Mouse (Mus musculus): Measurements from ENCODE around the gene Scn10a. TPM values are rescaled to one million over a fixed set of nuclear protein-coding genes. Genes with fewer than 3 reads are reported as not detected.

The Scn10a gene
- polyA plus RNA-seq, 2 experiments, result 0.10 TPM; not detected in 1

DNA sequence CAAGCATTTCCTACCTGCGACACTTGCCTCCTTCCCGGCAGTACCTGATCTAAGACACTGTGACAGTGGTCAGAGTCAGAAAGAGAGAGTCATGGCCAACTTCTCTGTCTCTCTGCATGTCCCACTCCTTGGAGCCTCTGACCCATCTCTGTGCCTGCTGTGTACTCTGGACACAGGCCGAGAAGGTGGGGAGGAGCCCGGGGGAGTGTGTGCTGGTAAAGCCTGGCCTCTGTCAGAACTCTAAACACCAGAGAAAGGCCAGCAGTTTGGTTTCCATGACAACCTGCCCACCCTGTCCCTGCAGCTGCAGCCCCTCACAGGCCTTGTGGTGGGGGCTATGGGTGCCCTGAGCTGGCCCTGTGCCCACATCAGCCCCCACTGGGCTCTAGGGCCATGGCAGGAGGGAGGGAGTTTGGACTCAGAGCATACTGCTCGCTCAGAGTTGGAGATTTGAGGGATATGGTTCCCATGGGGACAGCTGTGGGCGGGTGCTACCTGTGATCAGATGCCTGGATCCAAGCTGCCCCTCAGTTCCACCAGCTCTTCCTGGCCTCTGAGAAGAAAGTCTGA lies 6.3 kb upstream of the Scn10a start:
- Histone ChIP-seq H3K4me2 (replicated peaks; ENCODE audit: low read depth, low read length, severe bottlenecking) (no peak overlapping the region), H3K9ac (ENCODE audit: low read depth, low read length, severe bottlenecking) (no peak overlapping the region), H3K36me3 (ENCODE audit: control insufficient read depth, insufficient read depth, low read length) (no peaks in the 10 kb centered on the region), H3K4me3 (replicated peaks; ENCODE audit: low read length) (no peak overlapping the region), H3K4me1 (ENCODE audit: control insufficient read depth, insufficient read depth, low read length) (no peaks in the 10 kb centered on the region), H3K9me3 (ENCODE audit: control insufficient read depth, low read length) (no peaks in the 10 kb centered on the region), H3K27ac (replicated peaks; ENCODE audit: low read depth, low read length) (no peak overlapping the region), H3K27me3 (ENCODE audit: control insufficient read depth, insufficient read depth, low read length) (no peaks in the 10 kb centered on the region)
- no peak for ATAC-seq (ENCODE audit: low FRiP score, low read depth)
- DNase-seq (ENCODE audit: low spot score), result no peak
- 59% methylated on average over 6 of the region's 6 CpGs for WGBS
- no peak for TF ChIP-seq POLR2A (IDR thresholded peaks at IDR 0.05; ENCODE audit: borderline replicate concordance, extremely low read depth, insufficient read depth, insufficient read length)

GRCm38 (mm10) chr9:119706700-119707099 lies 12.4 kb downstream of the Scn10a start:
- H3K4me3 ChIP-seq (replicated peaks; ENCODE audit: low read length), result no peak overlapping the region
- H3K9me3 ChIP-seq (ENCODE audit: control insufficient read depth, low read length), result no peaks in the 10 kb centered on the region
- H3K9ac ChIP-seq (ENCODE audit: low read depth, low read length, severe bottlenecking), result no peak overlapping the region
- WGBS, result 10% methylated on average over 6 of the region's 6 CpGs
- no peaks in the 10 kb centered on the region for H3K36me3 ChIP-seq (ENCODE audit: control insufficient read depth, insufficient read depth, low read length)
- H3K27ac ChIP-seq (replicated peaks; ENCODE audit: low read depth, low read length), result no peak overlapping the region
- no peak overlapping the region for H3K4me2 ChIP-seq (replicated peaks; ENCODE audit: low read depth, low read length, severe bottlenecking)
- H3K27me3 ChIP-seq (ENCODE audit: control insufficient read depth, insufficient read depth, low read length), result no peaks in the 10 kb centered on the region
- peak; percentile 85 for DNase-seq (ENCODE audit: low spot score)
- no peaks in the 10 kb centered on the region for H3K4me1 ChIP-seq (ENCODE audit: control insufficient read depth, insufficient read depth, low read length)
- ATAC-seq (ENCODE audit: low FRiP score, low read depth), result peak; percentile 65; the same call in 1 of the 2 replicates
- TF ChIP-seq POLR2A (IDR thresholded peaks at IDR 0.05; ENCODE audit: borderline replicate concordance, extremely low read depth, insufficient read depth, insufficient read length), result no peak

DNA sequence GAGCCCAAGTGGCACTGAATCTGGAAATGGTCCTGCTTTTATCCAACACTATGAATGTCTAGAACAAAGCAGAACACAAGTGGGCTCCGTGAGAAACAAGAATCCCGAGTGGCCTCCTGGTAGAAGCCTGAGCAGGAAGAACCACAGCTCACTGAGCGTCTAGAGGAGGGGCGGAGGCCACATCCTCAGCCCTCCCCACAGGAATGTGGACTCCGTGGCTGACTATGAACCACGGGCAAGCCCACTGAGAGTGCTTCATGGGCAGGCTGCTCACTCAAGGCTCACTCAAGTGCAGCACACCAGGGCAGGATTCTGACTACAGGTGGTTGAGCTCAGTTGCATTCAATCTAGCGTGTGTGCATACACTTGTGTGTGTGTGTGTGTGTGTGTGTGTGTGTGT lies 27.6 kb downstream of the Scn10a start:
- H3K36me3 ChIP-seq (ENCODE audit: control insufficient read depth, insufficient read depth, low read length), result no peaks in the 10 kb centered on the region
- no peaks in the 10 kb centered on the region for H3K9me3 ChIP-seq (ENCODE audit: control insufficient read depth, low read length)
- WGBS, result 58% methylated on average over 6 of the region's 7 CpGs
- no peak overlapping the region for H3K4me2 ChIP-seq (replicated peaks; ENCODE audit: low read depth, low read length, severe bottlenecking)
- H3K9ac ChIP-seq (ENCODE audit: low read depth, low read length, severe bottlenecking), result no peak overlapping the region
- H3K27ac ChIP-seq (replicated peaks; ENCODE audit: low read depth, low read length), result no peak overlapping the region
- no peaks in the 10 kb centered on the region for H3K27me3 ChIP-seq (ENCODE audit: control insufficient read depth, insufficient read depth, low read length)
- no peaks in the 10 kb centered on the region for H3K4me1 ChIP-seq (ENCODE audit: control insufficient read depth, insufficient read depth, low read length)
- ATAC-seq (ENCODE audit: low FRiP score, low read depth) (no peak), DNase-seq (ENCODE audit: low spot score) (no peak)
- TF ChIP-seq POLR2A (IDR thresholded peaks at IDR 0.05; ENCODE audit: borderline replicate concordance, extremely low read depth, insufficient read depth, insufficient read length), result no peak
- H3K4me3 ChIP-seq (replicated peaks; ENCODE audit: low read length), result no peak overlapping the region

DNA sequence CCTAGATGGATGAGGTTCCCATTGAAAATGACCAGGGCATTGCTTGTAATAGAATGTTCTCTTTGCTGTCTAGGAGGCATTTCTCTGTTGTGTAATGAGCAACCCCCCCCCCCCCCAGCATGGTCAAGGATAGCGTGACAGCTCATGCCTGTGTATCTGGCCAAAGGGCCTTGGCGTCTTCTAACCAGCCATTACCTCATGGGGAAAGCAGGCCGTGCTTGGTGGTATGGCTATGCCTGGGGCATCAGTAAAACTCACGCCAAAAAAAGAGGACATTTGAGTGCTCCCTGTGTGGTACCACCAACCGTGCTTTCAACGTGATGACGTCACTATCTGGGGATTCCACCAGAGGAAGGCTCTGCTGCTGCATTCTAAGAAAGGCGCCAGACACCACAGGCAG lies 28.1 kb downstream of the Scn10a start:
- Histone ChIP-seq H3K9ac (ENCODE audit: low read depth, low read length, severe bottlenecking) (no peak overlapping the region), H3K9me3 (ENCODE audit: control insufficient read depth, low read length) (0 out of 2 replicates have a peak, but pooled peaks cover 4% of the 10 kb centered on the region), H3K4me1 (ENCODE audit: control insufficient read depth, insufficient read depth, low read length) (no peaks in the 10 kb centered on the region), H3K4me2 (replicated peaks; ENCODE audit: low read depth, low read length, severe bottlenecking) (no peak overlapping the region), H3K4me3 (replicated peaks; ENCODE audit: low read length) (no peak overlapping the region), H3K36me3 (ENCODE audit: control insufficient read depth, insufficient read depth, low read length) (no peaks in the 10 kb centered on the region), H3K27me3 (ENCODE audit: control insufficient read depth, insufficient read depth, low read length) (no peaks in the 10 kb centered on the region), H3K27ac (replicated peaks; ENCODE audit: low read depth, low read length) (no peak overlapping the region)
- no peak for TF ChIP-seq POLR2A (IDR thresholded peaks at IDR 0.05; ENCODE audit: borderline replicate concordance, extremely low read depth, insufficient read depth, insufficient read length)
- no peak for ATAC-seq (ENCODE audit: low FRiP score, low read depth)
- WGBS, result 80% methylated on average over 8 of the region's 8 CpGs
- DNase-seq (ENCODE audit: low spot score), result no peak

DNA sequence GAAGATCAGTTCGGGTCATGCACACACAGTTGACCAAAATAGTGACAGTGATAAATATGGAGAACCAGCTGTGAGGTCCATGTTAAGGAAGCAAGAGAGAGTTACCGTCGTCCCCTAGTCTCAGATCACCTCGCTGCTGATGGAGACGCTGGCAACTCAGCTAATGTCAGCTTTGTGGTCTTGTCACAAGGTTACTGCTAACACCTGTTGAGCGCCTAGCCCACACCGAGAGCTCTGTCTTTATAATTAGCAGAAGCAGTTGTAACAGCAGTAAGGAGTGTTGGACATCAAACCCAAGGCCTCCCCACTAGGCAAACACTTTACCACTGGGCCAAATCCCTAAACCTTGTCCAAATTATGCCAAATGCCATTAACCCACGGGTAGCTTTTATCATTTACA lies 31.2 kb downstream of the Scn10a start:
- no peak overlapping the region for H3K27ac ChIP-seq (replicated peaks; ENCODE audit: low read depth, low read length)
- no peaks in the 10 kb centered on the region for H3K27me3 ChIP-seq (ENCODE audit: control insufficient read depth, insufficient read depth, low read length)
- no peaks in the 10 kb centered on the region for H3K36me3 ChIP-seq (ENCODE audit: control insufficient read depth, insufficient read depth, low read length)
- H3K4me2 ChIP-seq (replicated peaks; ENCODE audit: low read depth, low read length, severe bottlenecking), result no peak overlapping the region
- H3K9ac ChIP-seq (ENCODE audit: low read depth, low read length, severe bottlenecking), result no peak overlapping the region
- no peak overlapping the region for H3K4me3 ChIP-seq (replicated peaks; ENCODE audit: low read length)
- no peaks in the 10 kb centered on the region for H3K4me1 ChIP-seq (ENCODE audit: control insufficient read depth, insufficient read depth, low read length)
- 0 out of 2 replicates have a peak, but pooled peaks cover 4% of the 10 kb centered on the region for H3K9me3 ChIP-seq (ENCODE audit: control insufficient read depth, low read length)
- no peak for DNase-seq (ENCODE audit: low spot score)
- no peak for ATAC-seq (ENCODE audit: low FRiP score, low read depth)
- WGBS, result 69% methylated on average over 8 of the region's 8 CpGs
- no peak for TF ChIP-seq POLR2A (IDR thresholded peaks at IDR 0.05; ENCODE audit: borderline replicate concordance, extremely low read depth, insufficient read depth, insufficient read length)
